Mouse (Mus musculus): ENCODE measurements at regions not wholly inside any gene's neighbourhood (a gene's known extent, or its start where the extent isn't known, plus 50 kb on each side); places are given as distances from the start of the nearest gene placed in this dataset.

GRCm38 (mm10) chr14:78225677-78226076, 82.2 kb downstream of the Tnfsf11 start:
- DNase-seq (ENCODE audit: inconsistent ontology term): no peak

GRCm38 (mm10) chr14:78216229-78216963, 91.4 kb downstream of the Tnfsf11 start:
- DNase-seq (ENCODE audit: inconsistent ontology term): peak; percentile 67

- no peak for DNase-seq (ENCODE audit: inconsistent ontology term)
These were observed 92.4 kb downstream of the Tnfsf11 start for GRCm38 (mm10) chr14:78215491-78215890.

GRCm38 (mm10) chr14:78204566-78204863, 103.3 kb downstream of the Tnfsf11 start:
- no peak for DNase-seq (ENCODE audit: inconsistent ontology term)

- DNase-seq (ENCODE audit: inconsistent ontology term): no peak
These were observed 103.9 kb downstream of the Tnfsf11 start for GRCm38 (mm10) chr14:78203726-78204565.

GRCm38 (mm10) chr14:78202781-78203180, 105.1 kb downstream of the Tnfsf11 start:
- DNase-seq (ENCODE audit: inconsistent ontology term): no peak

- no peak for DNase-seq (ENCODE audit: inconsistent ontology term)
These were observed 108.7 kb upstream of the Fam216b start for GRCm38 (mm10) chr14:78197483-78197882.

GRCm38 (mm10) chr14:78179576-78179975, 90.8 kb upstream of the Fam216b start:
- no peak for DNase-seq (ENCODE audit: inconsistent ontology term)

GRCm38 (mm10) chr14:78173451-78173850, 84.6 kb upstream of the Fam216b start:
- DNase-seq (ENCODE audit: inconsistent ontology term): no peak

- DNase-seq (ENCODE audit: inconsistent ontology term): peak; percentile 16
These were observed 84.1 kb upstream of the Fam216b start for GRCm38 (mm10) chr14:78172956-78173355.

GRCm38 (mm10) chr14:78160819-78161218, 72.0 kb upstream of the Fam216b start:
- DNase-seq (ENCODE audit: inconsistent ontology term): no peak

- DNase-seq (ENCODE audit: inconsistent ontology term): no peak
These were observed 70.8 kb upstream of the Fam216b start for GRCm38 (mm10) chr14:78159567-78159966.

- no peak for DNase-seq (ENCODE audit: inconsistent ontology term)
These were observed 68.9 kb upstream of the Fam216b start for GRCm38 (mm10) chr14:78157660-78158059.

- no peak for DNase-seq (ENCODE audit: inconsistent ontology term)
These were observed 60.0 kb upstream of the Fam216b start for GRCm38 (mm10) chr14:78148851-78149250.

GRCm38 (mm10) chr14:78143751-78144150, 54.9 kb upstream of the Fam216b start:
- DNase-seq (ENCODE audit: inconsistent ontology term): no peak

Measured in Muller cell, postnatal 12 days (primary cell).